Mouse (Mus musculus) embryonic fibroblast, embryonic 13.5 days (primary cell): Measurements from ENCODE around the gene Pde8b.

ENCODE experiments used
- CTCF ChIP-seq: IDR thresholded peaks from 2 replicates; pipeline ENCODE4 v1.5.1; 2011; ENCODE audit warnings: mild to moderate bottlenecking, control low read depth, low read length, moderate library complexity, borderline replicate concordance; ENCODE audit not compliant: insufficient read depth
- POLR2A ChIP-seq: IDR thresholded peaks from 2 replicates; pipeline ENCODE4 v1.6.1; 2011; ENCODE audit warnings: low read depth, mild to moderate bottlenecking, control low read depth, low read length, moderate library complexity

GRCm38 (mm10) chr13:95187153-95187665 lies 62.9 kb downstream of the Pde8b start:
- no peak for TF ChIP-seq CTCF
- TF ChIP-seq POLR2A = no peak
